Mouse (Mus musculus): ENCODE results near the gene Ppm1h. TPM values are rescaled to one million over a fixed set of nuclear protein-coding genes. Genes with fewer than 3 reads are reported as not detected.
A peak's percentile ranks its signal among the peaks of the same experiment; 100 is the strongest.

Gene Ppm1h
- polyA plus RNA-seq, 1 experiment from 2014 or later = 10.4 TPM

GRCm38 (mm10) chr10:122846476-122846875 lies 167.9 kb downstream of the Ppm1h start:
- no peaks in the 10 kb centered on the region for H3K27me3 ChIP-seq (replicated peaks; ENCODE audit: insufficient read depth, low read length)
- H3K9ac ChIP-seq (replicated peaks; ENCODE audit: low read depth) = no peak overlapping the region
- WGBS = 92% methylated on average over 1 of the region's 1 CpGs
- ATAC-seq (no peak), DNase-seq (ENCODE audit: low spot score) (no peak)
- H3K4me3 ChIP-seq (ENCODE audit: low read depth, low read length) = no peak overlapping the region
- H3K36me3 ChIP-seq (ENCODE audit: insufficient read depth, low read length) = no peaks in the 10 kb centered on the region
- H3K27ac ChIP-seq (ENCODE audit: low read length) = no peak overlapping the region
- H3K9me3 ChIP-seq (ENCODE audit: low read length) = no peaks in the 10 kb centered on the region
- no peak for TF ChIP-seq CTCF (IDR thresholded peaks at IDR 0.05)
- H3K4me2 ChIP-seq (replicated peaks; ENCODE audit: low read depth, low read length) = no peak overlapping the region
- H3K4me1 ChIP-seq (ENCODE audit: insufficient read depth, low read depth, low read length) = no peaks in the 10 kb centered on the region

GRCm38 (mm10) chr10:122848020-122848457 lies 169.5 kb downstream of the Ppm1h start:
- no peaks in the 10 kb centered on the region for H3K4me1 ChIP-seq (ENCODE audit: insufficient read depth, low read depth, low read length)
- no peaks in the 10 kb centered on the region for H3K36me3 ChIP-seq (ENCODE audit: insufficient read depth, low read length)
- no peak overlapping the region for H3K4me2 ChIP-seq (replicated peaks; ENCODE audit: low read depth, low read length)
- H3K27me3 ChIP-seq (replicated peaks; ENCODE audit: insufficient read depth, low read length) = no peaks in the 10 kb centered on the region
- DNase-seq (ENCODE audit: low spot score) (no peak), ATAC-seq (no peak)
- no peaks in the 10 kb centered on the region for H3K9me3 ChIP-seq (ENCODE audit: low read length)
- no peak overlapping the region for H3K4me3 ChIP-seq (ENCODE audit: low read depth, low read length)
- no peak overlapping the region; the same call in 1 of the 2 replicates for H3K9ac ChIP-seq (replicated peaks; ENCODE audit: low read depth)
- H3K27ac ChIP-seq (ENCODE audit: low read length) = no peak overlapping the region
- WGBS = 67% methylated on average over 2 of the region's 2 CpGs
- TF ChIP-seq CTCF (IDR thresholded peaks at IDR 0.05) = no peak
- no peak for TF ChIP-seq EP300 (IDR thresholded peaks at IDR 0.05)

- DNase-seq (ENCODE audit: low spot score) (no peak), ATAC-seq (no peak)
- no peaks in the 10 kb centered on the region for H3K27me3 ChIP-seq (replicated peaks; ENCODE audit: insufficient read depth, low read length)
- no peak for TF ChIP-seq EP300 (IDR thresholded peaks at IDR 0.05)
- TF ChIP-seq CTCF (IDR thresholded peaks at IDR 0.05) = no peak
- no peaks in the 10 kb centered on the region for H3K9me3 ChIP-seq (ENCODE audit: low read length)
- no peak overlapping the region for H3K9ac ChIP-seq (replicated peaks; ENCODE audit: low read depth)
- WGBS = 80% methylated on average over 16 of the region's 16 CpGs
- H3K27ac ChIP-seq (ENCODE audit: low read length) = no peak overlapping the region
- no peaks in the 10 kb centered on the region for H3K36me3 ChIP-seq (ENCODE audit: insufficient read depth, low read length)
- no peak overlapping the region for H3K4me3 ChIP-seq (ENCODE audit: low read depth, low read length)
- H3K4me1 ChIP-seq (ENCODE audit: insufficient read depth, low read depth, low read length) = peaks cover 12% of the 10 kb centered on the region; the same call in 1 of the 2 replicates
- no peak overlapping the region for H3K4me2 ChIP-seq (replicated peaks; ENCODE audit: low read depth, low read length)
These were observed 173.0 kb downstream of the Ppm1h start for GRCm38 (mm10) chr10:122851267-122852160.

- Histone ChIP-seq H3K4me2 (replicated peaks; ENCODE audit: low read depth, low read length) (no peak overlapping the region), H3K4me3 (ENCODE audit: low read depth, low read length) (no peak overlapping the region), H3K36me3 (ENCODE audit: insufficient read depth, low read length) (no peaks in the 10 kb centered on the region), H3K9ac (replicated peaks; ENCODE audit: low read depth) (no peak overlapping the region), H3K4me1 (ENCODE audit: insufficient read depth, low read depth, low read length) (peaks cover 12% of the 10 kb centered on the region; the same call in 1 of the 2 replicates), H3K9me3 (ENCODE audit: low read length) (no peaks in the 10 kb centered on the region), H3K27me3 (replicated peaks; ENCODE audit: insufficient read depth, low read length) (no peaks in the 10 kb centered on the region), H3K27ac (ENCODE audit: low read length) (no peak overlapping the region)
- TF ChIP-seq EP300 (IDR thresholded peaks at IDR 0.05) = no peak
- TF ChIP-seq CTCF (IDR thresholded peaks at IDR 0.05) = no peak
- DNase-seq (ENCODE audit: low spot score) = no peak
- no peak for ATAC-seq
- WGBS = 32% methylated on average over 6 of the region's 6 CpGs
These were observed 176.0 kb downstream of the Ppm1h start for GRCm38 (mm10) chr10:122854571-122854970.

- Histone ChIP-seq H3K4me3 (ENCODE audit: low read depth, low read length) (no peak overlapping the region), H3K36me3 (ENCODE audit: insufficient read depth, low read length) (no peaks in the 10 kb centered on the region), H3K9me3 (ENCODE audit: low read length) (no peaks in the 10 kb centered on the region), H3K27ac (ENCODE audit: low read length) (no peak overlapping the region), H3K9ac (replicated peaks; ENCODE audit: low read depth) (no peak overlapping the region), H3K4me1 (ENCODE audit: insufficient read depth, low read depth, low read length) (peaks cover 12% of the 10 kb centered on the region; the same call in 1 of the 2 replicates), H3K27me3 (replicated peaks; ENCODE audit: insufficient read depth, low read length) (no peaks in the 10 kb centered on the region), H3K4me2 (replicated peaks; ENCODE audit: low read depth, low read length) (no peak overlapping the region)
- TF ChIP-seq CTCF (IDR thresholded peaks at IDR 0.05) (no peak), EP300 (IDR thresholded peaks at IDR 0.05) (no peak)
- ATAC-seq (peak; percentile 40), DNase-seq (ENCODE audit: low spot score) (peak; percentile 59)
- WGBS = 17% methylated on average over 4 of the region's 4 CpGs
These were observed 176.6 kb downstream of the Ppm1h start for GRCm38 (mm10) chr10:122855149-122855548.

GRCm38 (mm10) chr10:122856040-122856764 lies 177.6 kb downstream of the Ppm1h start:
- no peak overlapping the region for H3K9ac ChIP-seq (replicated peaks; ENCODE audit: low read depth)
- no peaks in the 10 kb centered on the region for H3K36me3 ChIP-seq (ENCODE audit: insufficient read depth, low read length)

More at GRCm38 (mm10) chr10:122856040-122856764, 177.6 kb downstream of the Ppm1h start:
- Histone ChIP-seq H3K4me3 (ENCODE audit: low read depth, low read length) (no peak overlapping the region), H3K9me3 (ENCODE audit: low read length) (no peaks in the 10 kb centered on the region), H3K27ac (ENCODE audit: low read length) (0 out of 2 replicates have a peak overlapping the region, but pooled peaks have one; percentile 9), H3K27me3 (replicated peaks; ENCODE audit: insufficient read depth, low read length) (no peaks in the 10 kb centered on the region), H3K4me1 (ENCODE audit: insufficient read depth, low read depth, low read length) (peaks cover 12% of the 10 kb centered on the region; the same call in 1 of the 2 replicates), H3K4me2 (replicated peaks; ENCODE audit: low read depth, low read length) (no peak overlapping the region)
- TF ChIP-seq EP300 (IDR thresholded peaks at IDR 0.05) (no peak), CTCF (IDR thresholded peaks at IDR 0.05) (no peak)
- WGBS = 62% methylated on average over 17 of the region's 17 CpGs
- ATAC-seq (no peak), DNase-seq (ENCODE audit: low spot score) (no peak)

Measured in lung, postnatal 0 days (tissue).